ENCODE assay signal across 21 mouse cellular contexts in genomic region chr12:32427832-32428231, GRCm38 (mm10).
"Had no signal": no experiment of that assay in that cellular context is flagged by ENCODE, and none has a peak within 500 bp of the region (broad histone marks: within the 10 kb centered on the region; RNA-seq: fewer than 3 reads in every experiment).

No protein-coding gene starts in this region.

- H3K27ac ChIP-seq: limb, embryonic 10.5 days; limb, embryonic 13.5 days; liver, embryonic 12.5 days; liver, embryonic 15.5 days; macrophage; midbrain, embryonic 10.5 days; midbrain, embryonic 13.5 days; neural tube, embryonic 13.5 days had no signal

- H3K4me3 ChIP-seq: limb, embryonic 10.5 days; limb, embryonic 13.5 days; liver, embryonic 12.5 days; liver, embryonic 15.5 days; megakaryocyte, embryonic 14.5 days; midbrain, embryonic 10.5 days; midbrain, embryonic 13.5 days; myocyte; neural tube, embryonic 13.5 days had no signal

- DNase-seq: kidney, adult 18-20 months; kidney, adult 9 months; kidney, postnatal 14 days; kidney, postnatal 4 days; layer of hippocampus, adult 9-11 months; liver; lung, adult 2 months; retina, postnatal 1 day; right cerebral cortex, postnatal 25 days; thymus, postnatal 25 days had no signal

- ATAC-seq: liver, embryonic 12.5 days; midbrain, embryonic 13.5 days; midbrain, embryonic 16.5 days had no signal

- H3K27me3 ChIP-seq: limb, embryonic 13.5 days; liver, embryonic 12.5 days; liver, embryonic 15.5 days; megakaryocyte, embryonic 14.5 days; midbrain, embryonic 13.5 days; neural tube, embryonic 13.5 days had no signal
